Mouse (Mus musculus) megakaryocyte, embryonic 14.5 days (primary cell): ENCODE results near the gene Ptprm.

Experiments used
- FLI1 ChIP-seq: IDR thresholded peaks from 2 replicates; pipeline ENCODE4 v1.6.1; 2012; ENCODE audit warnings: low read length, inconsistent platforms, mixed read lengths
- GATA1 ChIP-seq: IDR thresholded peaks from 3 replicates; pipeline ENCODE4 v1.6.1; 2012; ENCODE audit warnings: mixed read lengths, low read length, inconsistent platforms, borderline replicate concordance

- no peak for TF ChIP-seq GATA1
- TF ChIP-seq FLI1, result no peak
Measured at GRCm38 (mm10) chr17:66697650-66698049, 656.6 kb downstream of the Ptprm start.
